Mouse (Mus musculus) hindbrain, embryonic 16.5 days (tissue): Measurements from ENCODE around the gene Spata21. TPM values are rescaled to one million over a fixed set of nuclear protein-coding genes. Genes with fewer than 3 reads are reported as not detected.

ENCODE experiments used
- ATAC-seq: fragments of 200-750 bp; cut with Nextera tagmentation; 2 replicates; pipeline ENCODE4 v1.8.0; 2017; ENCODE audit warnings: moderate TSS enrichment, moderate library complexity
- H3K27ac ChIP-seq: fragments of 300-500 bp; sonication (generic); 2 replicates; pipeline ENCODE4 v1.5.1; 2014; ENCODE audit warnings: low read depth, mild to moderate bottlenecking, control low read depth, low read length, moderate library complexity
- H3K27me3 ChIP-seq: fragments of 300-500 bp; sonication (generic); replicated peaks from 2 replicates; pipeline ENCODE4 v1.6.1; 2014; ENCODE audit warnings: low read length; ENCODE audit not compliant: control insufficient read depth, insufficient read depth
- H3K36me3 ChIP-seq: fragments of 300-500 bp; sonication (generic); 2 replicates; pipeline ENCODE4 v1.6.1; 2014; ENCODE audit warnings: mild to moderate bottlenecking, low read length, moderate library complexity, mixed read lengths; ENCODE audit not compliant: control insufficient read depth, insufficient read depth
- H3K4me1 ChIP-seq: fragments of 300-500 bp; sonication (generic); 2 replicates; pipeline ENCODE4 v1.6.1; 2014; ENCODE audit warnings: low read depth, low read length; ENCODE audit not compliant: control insufficient read depth, insufficient read depth
- H3K4me2 ChIP-seq: fragments of 300-500 bp; sonication (generic); 2 replicates; pipeline ENCODE4 v1.6.1; 2014; ENCODE audit warnings: mild to moderate bottlenecking, low read length, control low read depth, moderate library complexity
- H3K4me3 ChIP-seq: fragments of 300-500 bp; sonication (generic); 2 replicates; pipeline ENCODE4 v1.5.1; 2014; ENCODE audit warnings: mild to moderate bottlenecking, low read length, control low read depth, moderate library complexity
- H3K9ac ChIP-seq: fragments of 300-500 bp; sonication (generic); 2 replicates; pipeline ENCODE4 v1.6.1; 2014; ENCODE audit warnings: low read depth, mild to moderate bottlenecking, control low read depth, low read length, moderate library complexity
- H3K9me3 ChIP-seq: fragments of 300-500 bp; sonication (generic); 2 replicates; pipeline ENCODE4 v1.6.1; 2014; ENCODE audit warnings: mild to moderate bottlenecking, low read length, moderate library complexity; ENCODE audit not compliant: control insufficient read depth
- WGBS: fragments of 180-500 bp; shearing (Covaris S2); extraction: QIAGEN DNeasy Blood & Tissue Kit; methylation state at CpG from one replicate; pipeline ENCODE4 v1.1.7; 2014; 5-methylcytosine and 5-hydroxymethylcytosine counted together
- polyA plus RNA-seq: library from polyadenylated mRNA; unstranded; fragments of >200 nt; fragmentation: Nextera tagmentation; extraction: Ambion mirVana; gene quantifications from 2 replicates; pipeline ENCODE4 v1.2.1, GENCODE M21; 2015

Spata21 gene
- polyA plus RNA-seq, 1 experiment from 2014 or later: 0.60 TPM

GRCm38 (mm10) chr4:141058835-141059234 lies 29.3 kb upstream of the Spata21 start:
- Histone ChIP-seq H3K27me3 (no peaks in the 10 kb centered on the region), H3K9me3 (no peaks in the 10 kb centered on the region), H3K4me1 (peaks cover 18% of the 10 kb centered on the region), H3K27ac (no peak overlapping the region), H3K4me3 (no peak overlapping the region), H3K4me2 (no peak overlapping the region), H3K36me3 (no peaks in the 10 kb centered on the region), H3K9ac (no peak overlapping the region)
- ATAC-seq: no peak
- WGBS: 86% methylated on average over 9 of the region's 9 CpGs

- Histone ChIP-seq H3K27ac (peak overlapping the region; percentile 95), H3K4me3 (peak overlapping the region; percentile 69), H3K9me3 (no peaks in the 10 kb centered on the region), H3K9ac (peak overlapping the region; percentile 86), H3K36me3 (no peaks in the 10 kb centered on the region), H3K4me2 (peak overlapping the region; percentile 69), H3K4me1 (peaks cover 13% of the 10 kb centered on the region), H3K27me3 (no peaks in the 10 kb centered on the region)
- WGBS: 1% methylated on average over 30 of the region's 32 CpGs
- no peak; the same call in 1 of the 2 replicates for ATAC-seq
These were observed 28.3 kb upstream of the Spata21 start for GRCm38 (mm10) chr4:141059616-141060425.

- Histone ChIP-seq H3K27ac (peak within 1 kb of the TSS; percentile 95), H3K27me3 (no peaks in the 10 kb centered on the region), H3K4me2 (peak within 1 kb of the TSS; percentile 69), H3K4me1 (peaks cover 13% of the 10 kb centered on the region), H3K4me3 (peak within 1 kb of the TSS; percentile 69), H3K36me3 (peaks cover under 1% of the 10 kb centered on the region; the same call in 1 of the 2 replicates), H3K9ac (peak within 1 kb of the TSS; percentile 86), H3K9me3 (no peaks in the 10 kb centered on the region)
- WGBS: under 1% methylated on average over 61 of the region's 77 CpGs
- peak; percentile 95 for ATAC-seq
These were observed 27.5 kb upstream of the Spata21 start, which contains the start of gene Crocc for GRCm38 (mm10) chr4:141060426-141061301. TSS of gene Crocc (minus strand) at chr4:141060550.

- 73% methylated on average over 4 of the region's 4 CpGs for WGBS
- no peak overlapping the region for H3K4me3 ChIP-seq
- H3K27me3 ChIP-seq: no peaks in the 10 kb centered on the region
- H3K9ac ChIP-seq: no peak overlapping the region
- H3K9me3 ChIP-seq: no peaks in the 10 kb centered on the region
- ATAC-seq: no peak
- H3K4me1 ChIP-seq: peaks cover 16% of the 10 kb centered on the region
- no peak overlapping the region for H3K4me2 ChIP-seq
- H3K36me3 ChIP-seq: peaks cover 31% of the 10 kb centered on the region
- no peak overlapping the region for H3K27ac ChIP-seq
These were observed 24.0 kb upstream of the Spata21 start for GRCm38 (mm10) chr4:141064104-141064659.

GRCm38 (mm10) chr4:141065123-141065522 lies 23.0 kb upstream of the Spata21 start:
- no peaks in the 10 kb centered on the region for H3K27me3 ChIP-seq
- H3K4me3 ChIP-seq: no peak overlapping the region
- peaks cover 10% of the 10 kb centered on the region for H3K4me1 ChIP-seq
- no peak overlapping the region for H3K27ac ChIP-seq
- ATAC-seq: peak; percentile 38
- H3K9ac ChIP-seq: no peak overlapping the region
- no peaks in the 10 kb centered on the region for H3K9me3 ChIP-seq
- H3K4me2 ChIP-seq: no peak overlapping the region
- peaks cover 35% of the 10 kb centered on the region for H3K36me3 ChIP-seq
- 4% methylated on average over 8 of the region's 8 CpGs for WGBS

- no peak overlapping the region for H3K9ac ChIP-seq
- H3K27ac ChIP-seq: peak overlapping the region; percentile 39; the same call in 1 of the 2 replicates
- H3K4me2 ChIP-seq: no peak overlapping the region
- peak; percentile 12; the same call in 1 of the 2 replicates for ATAC-seq
- no peaks in the 10 kb centered on the region for H3K27me3 ChIP-seq
- H3K4me3 ChIP-seq: no peak overlapping the region
- peaks cover 40% of the 10 kb centered on the region for H3K36me3 ChIP-seq
- no peaks in the 10 kb centered on the region for H3K9me3 ChIP-seq
- H3K4me1 ChIP-seq: peaks cover 7% of the 10 kb centered on the region
- WGBS: 65% methylated on average over 12 of the region's 12 CpGs
These were observed 21.2 kb upstream of the Spata21 start for GRCm38 (mm10) chr4:141066709-141067515.

- Histone ChIP-seq H3K4me2 (no peak overlapping the region), H3K4me1 (peaks cover 7% of the 10 kb centered on the region), H3K4me3 (no peak overlapping the region), H3K9me3 (no peaks in the 10 kb centered on the region), H3K27ac (0 out of 2 replicates have a peak overlapping the region, but pooled peaks have one; percentile 39), H3K27me3 (no peaks in the 10 kb centered on the region), H3K9ac (no peak overlapping the region), H3K36me3 (peaks cover 40% of the 10 kb centered on the region)
- no peak for ATAC-seq
- WGBS: 78% methylated on average over 9 of the region's 9 CpGs
These were observed 20.6 kb upstream of the Spata21 start for GRCm38 (mm10) chr4:141067516-141068046.

- Histone ChIP-seq H3K4me3 (no peak overlapping the region), H3K27me3 (no peaks in the 10 kb centered on the region), H3K36me3 (peaks cover 47% of the 10 kb centered on the region), H3K9ac (no peak overlapping the region), H3K27ac (no peak overlapping the region), H3K4me2 (no peak overlapping the region), H3K9me3 (no peaks in the 10 kb centered on the region), H3K4me1 (peaks cover 7% of the 10 kb centered on the region)
- ATAC-seq: no peak
- WGBS: 96% methylated on average over 8 of the region's 8 CpGs
These were observed 19.5 kb upstream of the Spata21 start for GRCm38 (mm10) chr4:141068655-141069054.
